ENCODE assay signal across 10 mouse cellular contexts in genomic region chr19:45049523-45049922, GRCm38 (mm10). TPM values are rescaled to one million over a fixed set of nuclear protein-coding genes. Genes with fewer than 3 reads are reported as not detected.
DNase-seq lines count a peak whose midpoint lies in the region; ATAC-seq and TF ChIP-seq lines count a peak whose summit lies in the region.
"Had no signal": no experiment of that assay in that cellular context is flagged by ENCODE, and none has a peak within 500 bp of the region (broad histone marks: within the 10 kb centered on the region; RNA-seq: fewer than 3 reads in every experiment).

No protein-coding gene starts in this region.

- peaks cover 20% of the 10 kb centered on the region for H3K27me3 ChIP-seq in neural tube, embryonic 12.5 days (replicated peaks)
- peaks cover 27% of the 10 kb centered on the region for H3K27me3 ChIP-seq in liver, postnatal 0 days (ENCODE audit: insufficient read depth, low read length)

- no peak for TF ChIP-seq CTCF in liver, postnatal 0 days (IDR thresholded peaks at IDR 0.05; ENCODE audit: low read depth)

- peaks cover 29% of the 10 kb centered on the region for H3K4me1 ChIP-seq in neural tube, embryonic 12.5 days
- peaks cover 25% of the 10 kb centered on the region for H3K4me1 ChIP-seq in liver, postnatal 0 days (ENCODE audit: insufficient read depth)

- H3K4me2 ChIP-seq in neural tube, embryonic 12.5 days (replicated peaks): peak overlapping the region; percentile 65; the same call in 1 of the 2 replicates
- no peak overlapping the region for H3K4me2 ChIP-seq in liver, postnatal 0 days (ENCODE audit: low read depth, low read length)

- no peaks in the 10 kb centered on the region for H3K9me3 ChIP-seq in neural tube, embryonic 12.5 days
- H3K9me3 ChIP-seq in liver, postnatal 0 days (ENCODE audit: low read length): no peaks in the 10 kb centered on the region

- no peak overlapping the region for H3K4me3 ChIP-seq in neural tube, embryonic 12.5 days
- H3K4me3 ChIP-seq in liver, postnatal 0 days (ENCODE audit: low read depth, low read length): no peak overlapping the region

- TF ChIP-seq EP300 in liver, postnatal 0 days (IDR thresholded peaks at IDR 0.05; ENCODE audit: low read depth): no peak

- intact Hi-C loops in heart, postnatal 10 days (cut with DNase I): no loop called here

- DNase-seq in cerebellum, adult 11 months: peak; percentile 35
- DNase-seq in cerebellum, postnatal 4 days (ENCODE audit: low spot score in 2 of 2): no peak
- DNase-seq in heart, adult 11 months: peak; percentile 96
- DNase-seq in heart, postnatal 10 days: no peak
- no peak for DNase-seq in neural tube, embryonic 10.5 days (ENCODE audit: extremely low spot score, low spot score)
- no peak for DNase-seq in liver, postnatal 0 days
- DNase-seq in urinary bladder, postnatal 25 days (ENCODE audit: low spot score): no peak

- WGBS in neural tube, embryonic 12.5 days: 79% methylated on average over 9 of the region's 9 CpGs
- WGBS in liver, postnatal 0 days (ENCODE audit: insufficient replicate concordance): 68% methylated on average over 9 of the region's 9 CpGs

- H3K36me3 ChIP-seq in neural tube, embryonic 12.5 days: peaks cover 19% of the 10 kb centered on the region; the same call in 1 of the 2 replicates
- H3K36me3 ChIP-seq in liver, postnatal 0 days (replicated peaks; ENCODE audit: insufficient read depth, low read length): 0 out of 2 replicates have a peak, but pooled peaks cover 2% of the 10 kb centered on the region

- no peak for ATAC-seq in neural tube, embryonic 12.5 days (ENCODE audit: low FRiP score, low read depth)
- ATAC-seq in liver, postnatal 0 days: no peak

- H3K27ac ChIP-seq in neural tube, embryonic 12.5 days: no peak overlapping the region
- no peak overlapping the region for H3K27ac ChIP-seq in liver, postnatal 0 days (ENCODE audit: low read depth)
- H3K27ac ChIP-seq: liver, embryonic 14.5 days had no signal

- H3K9ac ChIP-seq in neural tube, embryonic 12.5 days: no peak overlapping the region; the same call in 1 of the 2 replicates
- H3K9ac ChIP-seq in liver, postnatal 0 days (replicated peaks): no peak overlapping the region
- H3K9ac ChIP-seq: liver, embryonic 14.5 days had no signal

RNA-seq across cellular contexts. Expression of gene Sfxn3, which starts 2.2 kb away (rescaled TPM):
- 10 to 100 TPM; 21.8 to 23.9 TPM for total RNA-seq in heart, postnatal 10 days (2021)
- polyA plus RNA-seq in neural tube, embryonic 12.5 days (2016; fragmentation: Nextera tagmentation; extraction: Ambion mirVana): 38.3 and 41.2 TPM in 2 replicates
- polyA plus RNA-seq in liver, postnatal 0 days (2015; fragmentation: Nextera tagmentation; extraction: Ambion mirVana): 2.5 and 2.8 TPM in 2 replicates

RNA-seq across cellular contexts. Expression of gene Pdzd7, which starts 4.0 kb away (rescaled TPM):
- total RNA-seq in heart, postnatal 10 days (2021): under 1 TPM in 1 of 2 experiments, not detected in 1; 0.22 TPM
- 0.63 and 0.72 TPM in 2 replicates for polyA plus RNA-seq in neural tube, embryonic 12.5 days (2016; fragmentation: Nextera tagmentation; extraction: Ambion mirVana)
- not detected in 2 replicates for polyA plus RNA-seq in liver, postnatal 0 days (2015; fragmentation: Nextera tagmentation; extraction: Ambion mirVana)
- total RNA-seq: monocyte, adult 5-6 weeks had no signal

RNA-seq across cellular contexts. Expression of gene Kazald1, which starts 25.5 kb away (rescaled TPM):
- total RNA-seq in heart, postnatal 10 days (2021): 1 to 10 TPM; 7.4 to 9.1 TPM
- polyA plus RNA-seq in neural tube, embryonic 12.5 days (2016; fragmentation: Nextera tagmentation; extraction: Ambion mirVana): 0.46 and 0.57 TPM in 2 replicates
- 0.30 and 0.38 TPM in 2 replicates for polyA plus RNA-seq in liver, postnatal 0 days (2015; fragmentation: Nextera tagmentation; extraction: Ambion mirVana)

RNA-seq across cellular contexts. Expression of gene Lzts2, which starts 35.3 kb away (rescaled TPM):
- total RNA-seq in heart, postnatal 10 days (2021): 10 to 100 TPM; 60.9 to 77.8 TPM
- 68.5 and 70.0 TPM in 2 replicates for polyA plus RNA-seq in neural tube, embryonic 12.5 days (2016; fragmentation: Nextera tagmentation; extraction: Ambion mirVana)
- 5.7 and 7.2 TPM in 2 replicates for polyA plus RNA-seq in liver, postnatal 0 days (2015; fragmentation: Nextera tagmentation; extraction: Ambion mirVana)
- total RNA-seq: monocyte, adult 5-6 weeks had no signal

RNA-seq across cellular contexts. Expression of gene Mrpl43, which starts 43.3 kb away (rescaled TPM):
- total RNA-seq in heart, postnatal 10 days (2021): 10 to 100 TPM; 49.1 to 51.6 TPM
- 82.9 and 83.2 TPM in 2 replicates for polyA plus RNA-seq in neural tube, embryonic 12.5 days (2016; fragmentation: Nextera tagmentation; extraction: Ambion mirVana)
- polyA plus RNA-seq in liver, postnatal 0 days (2015; fragmentation: Nextera tagmentation; extraction: Ambion mirVana): 43.6 and 43.8 TPM in 2 replicates

Comparison
In these comparisons a context has a peak if more than half of its experiments do, and no peak if none do; other contexts are left out.
1. DNase-seq: peak in cerebellum, adult 11 months (single experiment) and heart, adult 11 months (single experiment); none in cerebellum, postnatal 4 days (0 of 2), heart, postnatal 10 days (0 of 2), neural tube, embryonic 10.5 days (single experiment), liver, postnatal 0 days (single experiment) and urinary bladder, postnatal 25 days (single experiment).
2. RNA of gene Sfxn3, which starts 2.2 kb away (polyA plus RNA-seq): 38.3 to 41.2 TPM in neural tube, embryonic 12.5 days; 2.5 to 2.8 TPM in liver, postnatal 0 days; every median in the first group is over 10 times any median in the second.